Mouse (Mus musculus): ENCODE data around the gene Lrrc1. TPM values are rescaled to one million over a fixed set of nuclear protein-coding genes. Genes with fewer than 3 reads are reported as not detected.
A peak's percentile ranks its signal among the peaks of the same experiment; 100 is the strongest.

Gene Lrrc1
- 19.1 and 38.6 TPM in 2 replicates for total RNA-seq (2014; rRNA removed)
- 4.2 and 4.6 TPM in 2 replicates for polyA plus RNA-seq (2015; fragmentation: Nextera tagmentation; extraction: Ambion mirVana)

DNA sequence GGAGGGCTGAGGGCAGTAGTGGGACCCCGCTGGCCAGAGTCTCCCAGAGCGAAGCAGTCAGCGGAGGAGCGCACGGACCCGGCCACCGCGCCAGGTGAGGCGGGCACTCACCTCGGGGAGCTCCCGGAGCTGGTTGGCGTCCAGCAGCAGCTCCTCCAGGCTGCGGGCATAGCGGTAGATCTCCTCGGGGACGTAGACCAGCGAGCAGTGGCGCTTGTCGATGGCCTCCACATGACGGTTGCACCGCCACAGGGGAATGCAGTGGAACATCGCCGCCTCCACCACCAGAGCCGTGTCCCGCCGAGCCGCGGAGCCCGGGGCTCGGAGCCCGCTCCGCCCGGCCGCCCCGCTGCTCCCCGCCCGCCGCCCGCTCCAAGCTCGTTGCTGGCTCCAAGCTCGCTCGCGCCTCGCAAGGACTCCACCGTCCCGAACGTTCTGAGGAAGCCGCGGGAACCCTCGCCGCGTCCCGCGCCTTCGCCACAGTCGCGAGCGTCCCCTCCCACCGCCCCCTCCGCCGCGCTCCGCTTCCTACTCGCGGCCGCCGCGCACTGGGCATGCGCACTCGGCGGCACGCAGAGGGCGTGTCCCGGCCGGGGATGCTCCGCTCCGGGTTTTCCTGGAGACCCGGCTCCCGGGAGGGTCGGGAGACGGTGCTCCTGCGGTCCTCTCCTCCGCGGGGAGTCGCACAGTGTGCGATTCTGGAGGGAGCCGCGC, at the start of gene Lrrc1:
Gene Lrrc1, minus strand, starts transcription at position 517 of the 714 bp plus-strand sequence.
- Histone ChIP-seq H3K36me3 (ENCODE audit: insufficient read depth, low read length) (no peaks in the 10 kb centered on the region), H3K4me3 (ENCODE audit: low read depth, low read length) (peak within 1 kb of the TSS; percentile 63), H3K27me3 (ENCODE audit: insufficient read depth, low read length) (peaks cover 4% of the 10 kb centered on the region; the same call in 1 of the 2 replicates), H3K4me2 (ENCODE audit: low read depth, low read length, poor library complexity, severe bottlenecking) (peak within 1 kb of the TSS; percentile 99), H3K27ac (ENCODE audit: low read depth, low read length) (peak within 1 kb of the TSS; percentile 48; the same call in 1 of the 2 replicates), H3K9me3 (ENCODE audit: low read length) (no peaks in the 10 kb centered on the region), H3K9ac (replicated peaks; ENCODE audit: low read length, poor library complexity, severe bottlenecking) (peak within 1 kb of the TSS; percentile 59), H3K4me1 (ENCODE audit: insufficient read depth, low read length) (0 out of 2 replicates have a peak, but pooled peaks cover 3% of the 10 kb centered on the region)
- TF ChIP-seq CTCF (IDR thresholded peaks at IDR 0.05) = peak; percentile 3; the same call in 1 of the 2 replicates
- under 1% methylated on average over 77 of the region's 88 CpGs for WGBS
- peak; percentile 90 for ATAC-seq (ENCODE audit: low FRiP score)
- peak; percentile 85 for DNase-seq (ENCODE audit: low spot score)

- Histone ChIP-seq H3K27ac (ENCODE audit: low read depth, low read length) (no peak overlapping the region), H3K27me3 (ENCODE audit: insufficient read depth, low read length) (no peaks in the 10 kb centered on the region), H3K4me1 (ENCODE audit: insufficient read depth, low read length) (peaks cover 3% of the 10 kb centered on the region; the same call in 1 of the 2 replicates), H3K4me2 (ENCODE audit: low read depth, low read length, poor library complexity, severe bottlenecking) (no peak overlapping the region), H3K9ac (replicated peaks; ENCODE audit: low read length, poor library complexity, severe bottlenecking) (no peak overlapping the region), H3K36me3 (ENCODE audit: insufficient read depth, low read length) (no peaks in the 10 kb centered on the region), H3K9me3 (ENCODE audit: low read length) (no peaks in the 10 kb centered on the region), H3K4me3 (ENCODE audit: low read depth, low read length) (no peak overlapping the region)
- DNase-seq (ENCODE audit: low spot score) (no peak), ATAC-seq (ENCODE audit: low FRiP score) (no peak)
- 47% methylated on average over 4 of the region's 4 CpGs for WGBS
- no peak for TF ChIP-seq CTCF (IDR thresholded peaks at IDR 0.05)
These were observed 47.8 kb upstream of the Lrrc1 start for GRCm38 (mm10) chr9:77592423-77592822.

DNA sequence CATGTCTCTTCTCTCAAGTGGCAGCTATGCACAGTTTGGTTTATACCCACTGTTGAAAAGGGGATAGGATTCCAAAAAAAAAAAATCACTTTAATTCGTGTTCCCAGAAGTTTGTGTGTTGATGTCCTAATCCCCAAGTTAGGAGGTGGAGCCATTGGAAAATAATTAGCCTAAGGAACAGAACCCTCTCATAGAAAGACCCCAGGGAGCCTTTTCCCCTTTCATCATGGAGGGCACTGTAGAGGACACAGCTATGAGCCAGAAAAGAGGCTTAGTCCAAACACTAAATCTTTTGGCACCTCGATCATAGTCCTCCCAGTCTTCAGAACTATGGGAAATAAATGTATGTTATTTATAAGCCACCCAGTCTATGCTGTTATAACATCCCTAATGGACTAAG, 44.8 kb upstream of the Lrrc1 start:
- H3K27ac ChIP-seq (ENCODE audit: low read depth, low read length) = no peak overlapping the region
- H3K4me1 ChIP-seq (ENCODE audit: insufficient read depth, low read length) = no peaks in the 10 kb centered on the region
- no peaks in the 10 kb centered on the region for H3K27me3 ChIP-seq (ENCODE audit: insufficient read depth, low read length)
- DNase-seq (ENCODE audit: low spot score) (no peak), ATAC-seq (ENCODE audit: low FRiP score) (no peak)
- no peak for TF ChIP-seq CTCF (IDR thresholded peaks at IDR 0.05)
- H3K9me3 ChIP-seq (ENCODE audit: low read length) = no peaks in the 10 kb centered on the region
- no peak overlapping the region for H3K4me3 ChIP-seq (ENCODE audit: low read depth, low read length)
- H3K4me2 ChIP-seq (ENCODE audit: low read depth, low read length, poor library complexity, severe bottlenecking) = no peak overlapping the region
- no peaks in the 10 kb centered on the region for H3K36me3 ChIP-seq (ENCODE audit: insufficient read depth, low read length)
- WGBS = 23% methylated on average over 2 of the region's 2 CpGs
- no peak overlapping the region for H3K9ac ChIP-seq (replicated peaks; ENCODE audit: low read length, poor library complexity, severe bottlenecking)

DNA sequence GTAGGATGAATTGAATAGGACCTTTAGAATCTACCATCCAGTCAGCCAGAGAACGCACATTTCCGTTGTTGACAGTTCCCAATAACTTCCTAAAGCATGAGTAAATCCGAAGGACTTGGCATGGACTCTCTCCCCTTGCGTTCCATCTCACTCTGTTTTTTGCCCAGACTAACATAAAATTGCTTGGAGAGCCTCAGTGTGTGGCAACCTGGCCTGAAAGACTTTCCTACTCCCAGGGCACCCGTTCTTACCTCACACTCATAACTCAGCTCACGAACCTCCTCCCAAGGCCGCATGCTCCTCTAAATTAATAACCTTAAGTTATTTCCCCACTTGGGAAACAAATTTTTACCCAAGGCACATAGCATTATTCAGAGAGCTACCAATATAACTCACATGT, 42.9 kb upstream of the Lrrc1 start:
- 70% methylated on average over 7 of the region's 7 CpGs for WGBS
- Histone ChIP-seq H3K27ac (ENCODE audit: low read depth, low read length) (no peak overlapping the region), H3K4me2 (ENCODE audit: low read depth, low read length, poor library complexity, severe bottlenecking) (no peak overlapping the region), H3K4me1 (ENCODE audit: insufficient read depth, low read length) (no peaks in the 10 kb centered on the region), H3K9ac (replicated peaks; ENCODE audit: low read length, poor library complexity, severe bottlenecking) (no peak overlapping the region), H3K9me3 (ENCODE audit: low read length) (no peaks in the 10 kb centered on the region), H3K36me3 (ENCODE audit: insufficient read depth, low read length) (no peaks in the 10 kb centered on the region), H3K4me3 (ENCODE audit: low read depth, low read length) (no peak overlapping the region), H3K27me3 (ENCODE audit: insufficient read depth, low read length) (no peaks in the 10 kb centered on the region)
- TF ChIP-seq CTCF (IDR thresholded peaks at IDR 0.05) = no peak
- no peak for ATAC-seq (ENCODE audit: low FRiP score)
- no peak for DNase-seq (ENCODE audit: low spot score)

- DNase-seq (ENCODE audit: low spot score) (no peak), ATAC-seq (ENCODE audit: low FRiP score) (no peak)
- no peak overlapping the region for H3K27ac ChIP-seq (ENCODE audit: low read depth, low read length)
- no peaks in the 10 kb centered on the region for H3K9me3 ChIP-seq (ENCODE audit: low read length)
- H3K27me3 ChIP-seq (ENCODE audit: insufficient read depth, low read length) = no peaks in the 10 kb centered on the region
- H3K4me1 ChIP-seq (ENCODE audit: insufficient read depth, low read length) = no peaks in the 10 kb centered on the region
- no peaks in the 10 kb centered on the region for H3K36me3 ChIP-seq (ENCODE audit: insufficient read depth, low read length)
- no peak overlapping the region for H3K4me2 ChIP-seq (ENCODE audit: low read depth, low read length, poor library complexity, severe bottlenecking)
- WGBS = 30% methylated on average over 6 of the region's 6 CpGs
- TF ChIP-seq CTCF (IDR thresholded peaks at IDR 0.05) = no peak
- H3K4me3 ChIP-seq (ENCODE audit: low read depth, low read length) = no peak overlapping the region
- no peak overlapping the region for H3K9ac ChIP-seq (replicated peaks; ENCODE audit: low read length, poor library complexity, severe bottlenecking)
These were observed 42.3 kb upstream of the Lrrc1 start for GRCm38 (mm10) chr9:77586806-77587591.

DNA sequence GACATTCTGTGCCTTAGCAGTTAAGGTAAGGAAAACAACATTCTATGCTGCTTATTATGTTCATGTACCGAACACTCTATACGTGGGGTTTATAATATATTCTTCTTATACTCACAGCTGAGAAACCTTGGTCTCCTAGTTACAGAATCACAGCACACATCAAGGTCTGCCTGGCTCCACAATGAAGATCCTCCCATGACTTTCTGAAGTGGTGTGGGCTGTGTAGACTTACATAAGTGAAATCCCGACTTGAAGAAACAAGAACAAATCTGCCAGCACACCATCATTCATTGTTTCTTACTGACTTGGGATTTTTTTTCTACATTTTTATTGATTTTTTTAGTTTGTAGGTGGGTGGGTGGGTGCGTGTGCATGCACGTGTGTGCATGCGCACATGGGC, 40.1 kb upstream of the Lrrc1 start:
- Histone ChIP-seq H3K4me1 (ENCODE audit: insufficient read depth, low read length) (no peaks in the 10 kb centered on the region), H3K27me3 (ENCODE audit: insufficient read depth, low read length) (no peaks in the 10 kb centered on the region), H3K9me3 (ENCODE audit: low read length) (no peaks in the 10 kb centered on the region), H3K4me2 (ENCODE audit: low read depth, low read length, poor library complexity, severe bottlenecking) (no peak overlapping the region), H3K36me3 (ENCODE audit: insufficient read depth, low read length) (no peaks in the 10 kb centered on the region), H3K9ac (replicated peaks; ENCODE audit: low read length, poor library complexity, severe bottlenecking) (no peak overlapping the region), H3K4me3 (ENCODE audit: low read depth, low read length) (no peak overlapping the region), H3K27ac (ENCODE audit: low read depth, low read length) (no peak overlapping the region)
- no peak for ATAC-seq (ENCODE audit: low FRiP score)
- DNase-seq (ENCODE audit: low spot score) = no peak
- 93% methylated on average over 6 of the region's 6 CpGs for WGBS
- TF ChIP-seq CTCF (IDR thresholded peaks at IDR 0.05) = no peak

Data from midbrain, postnatal 0 days (tissue).